Mouse (Mus musculus): ENCODE data around the gene Otp.

The Otp gene

GRCm38 (mm10) chr13:94875396-94875880 lies at the start of gene Otp:
Otp (plus strand) TSS chr13:94875602.
- DNase-seq = no peak

- DNase-seq = no peak
Observed at GRCm38 (mm10) chr13:94826389-94826788, 49.0 kb upstream of the Otp start.

GRCm38 (mm10) chr13:94826986-94827385 lies 48.4 kb upstream of the Otp start:
- DNase-seq = no peak

- no peak for DNase-seq
Observed at GRCm38 (mm10) chr13:94827847-94828246, 47.6 kb upstream of the Otp start.

- DNase-seq = no peak
Observed at GRCm38 (mm10) chr13:94838047-94838720, 37.2 kb upstream of the Otp start.

- no peak for DNase-seq
Observed at GRCm38 (mm10) chr13:94838756-94839337, 36.6 kb upstream of the Otp start.

GRCm38 (mm10) chr13:94843236-94843635 lies 32.2 kb upstream of the Otp start:
- no peak for DNase-seq

GRCm38 (mm10) chr13:94847870-94848269 lies 27.5 kb upstream of the Otp start:
- DNase-seq = no peak

GRCm38 (mm10) chr13:94849351-94849750 lies 26.1 kb upstream of the Otp start:
- DNase-seq = no peak

GRCm38 (mm10) chr13:94858016-94858575 lies 17.3 kb upstream of the Otp start:
- DNase-seq = no peak

- DNase-seq = no peak
Observed at GRCm38 (mm10) chr13:94859256-94859655, 16.1 kb upstream of the Otp start.

- DNase-seq = no peak
Observed at GRCm38 (mm10) chr13:94862491-94863230, 12.7 kb upstream of the Otp start.

- DNase-seq = no peak
Observed at GRCm38 (mm10) chr13:94866906-94867305, 8.5 kb upstream of the Otp start.

GRCm38 (mm10) chr13:94867772-94868171 lies 7.6 kb upstream of the Otp start:
- no peak for DNase-seq

GRCm38 (mm10) chr13:94868478-94868950 lies 6.9 kb upstream of the Otp start:
- DNase-seq = no peak

GRCm38 (mm10) chr13:94869541-94869940 lies 5.9 kb upstream of the Otp start:
- DNase-seq = no peak

- DNase-seq = no peak
Observed at GRCm38 (mm10) chr13:94870071-94870460, 5.3 kb upstream of the Otp start.

- DNase-seq = no peak
Observed at GRCm38 (mm10) chr13:94870461-94871186, 4.8 kb upstream of the Otp start.

- no peak for DNase-seq
Observed at GRCm38 (mm10) chr13:94871806-94872320, 3.5 kb upstream of the Otp start.

GRCm38 (mm10) chr13:94872439-94872838 lies 3.0 kb upstream of the Otp start:
- DNase-seq = no peak

- no peak for DNase-seq
Observed at GRCm38 (mm10) chr13:94873111-94874038, 2.0 kb upstream of the Otp start.

Data from kidney, adult 18-20 months (tissue).